Mouse (Mus musculus): ENCODE data around the gene Pwwp2b. TPM values are rescaled to one million over a fixed set of nuclear protein-coding genes. Genes with fewer than 3 reads are reported as not detected.

Pwwp2b gene
- total and polyA plus RNA-seq, 3 experiments = 1.9 to 4.3 TPM; not detected in 1

DNA sequence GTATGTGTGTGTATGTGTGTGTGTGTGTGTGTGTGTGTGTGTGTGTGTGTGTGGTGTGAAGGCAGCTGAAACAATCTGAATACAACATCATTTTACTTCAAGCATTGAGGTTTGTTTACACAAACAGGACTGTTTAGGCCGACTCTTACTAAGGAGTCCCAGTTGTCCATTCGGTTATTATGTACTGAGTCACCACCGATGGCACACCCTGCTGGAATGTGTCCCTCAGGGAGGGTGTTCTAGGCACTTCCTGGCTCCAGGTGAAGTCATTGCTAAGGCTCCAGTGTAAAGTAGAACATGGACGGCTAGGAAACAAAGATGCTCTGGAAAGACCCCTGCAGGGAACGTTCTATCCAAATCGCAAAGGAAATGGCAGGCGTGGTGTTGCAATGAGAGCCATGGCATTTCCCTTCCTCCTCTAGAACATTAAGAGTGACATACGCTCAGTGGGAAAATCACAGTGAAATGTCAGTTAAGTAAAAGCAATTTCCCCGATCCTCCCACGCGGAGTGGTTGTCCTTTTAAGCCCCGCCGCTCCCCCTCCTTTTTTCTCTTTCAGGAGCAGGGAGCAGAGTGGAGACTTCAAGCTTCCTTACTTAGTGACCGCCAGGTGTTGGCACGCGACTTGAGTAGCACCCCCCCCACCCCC lies 37.1 kb downstream of the Pwwp2b start:
- Histone ChIP-seq H3K36me3 (ENCODE audit: control insufficient read depth in 1 of 2, insufficient read depth in 2 of 2, low read length in 2 of 2) (no peaks in the 10 kb centered on the region), H3K27ac (ENCODE audit: control insufficient read depth, low read depth, low read length) (no peak overlapping the region), H3K4me3 (ENCODE audit: control insufficient read depth in 1 of 2, insufficient read depth in 1 of 2, low read depth in 2 of 2, low read length in 2 of 2) (no peak overlapping the region), H3K9me3 (replicated peaks; ENCODE audit: insufficient read depth, low read length) (no peaks in the 10 kb centered on the region), H3K4me1 (ENCODE audit: control insufficient read depth in 1 of 2, insufficient read depth in 2 of 2, low read length in 2 of 2) (peaks cover 0 to 4% of the 10 kb centered on the region in 2 experiments; a peak in 2 of 4 replicates), H3K79me2 (ENCODE audit: control insufficient read depth, insufficient read depth, low read length, poor library complexity) (no peaks in the 10 kb centered on the region), H3K27me3 (ENCODE audit: control insufficient read depth in 1 of 2, insufficient read depth in 2 of 2, low read length in 2 of 2) (peaks cover 0 to 7% of the 10 kb centered on the region in 2 experiments; a peak in 3 of 4 replicates), H3K9ac (ENCODE audit: control insufficient read depth, low read depth, low read length, poor library complexity, severe bottlenecking) (no peak overlapping the region)
- no peak for DNase-seq (ENCODE audit: low read depth, low spot score)
- TF ChIP-seq SIN3A (IDR thresholded peaks at IDR 0.05; ENCODE audit: low read length) = no peak
- no peak for TF ChIP-seq POLR2AphosphoS5 (IDR thresholded peaks at IDR 0.05; ENCODE audit: borderline replicate concordance, low read depth, low read length)
- no peak for TF ChIP-seq JUND (IDR thresholded peaks at IDR 0.05; ENCODE audit: low read depth, low read length)
- no peak for TF ChIP-seq USF2 (IDR thresholded peaks at IDR 0.05; ENCODE audit: borderline replicate concordance in 1 of 2, insufficient read depth in 1 of 2, low read depth in 1 of 2, low read length in 2 of 2)
- no peak for TF ChIP-seq TBP (IDR thresholded peaks at IDR 0.05; ENCODE audit: low read depth, low read length)
- no peak for TF ChIP-seq GABPA (IDR thresholded peaks at IDR 0.05; ENCODE audit: low read depth, low read length)
- no peak for TF ChIP-seq CHD2 (IDR thresholded peaks at IDR 0.05; ENCODE audit: low read length)

DNA sequence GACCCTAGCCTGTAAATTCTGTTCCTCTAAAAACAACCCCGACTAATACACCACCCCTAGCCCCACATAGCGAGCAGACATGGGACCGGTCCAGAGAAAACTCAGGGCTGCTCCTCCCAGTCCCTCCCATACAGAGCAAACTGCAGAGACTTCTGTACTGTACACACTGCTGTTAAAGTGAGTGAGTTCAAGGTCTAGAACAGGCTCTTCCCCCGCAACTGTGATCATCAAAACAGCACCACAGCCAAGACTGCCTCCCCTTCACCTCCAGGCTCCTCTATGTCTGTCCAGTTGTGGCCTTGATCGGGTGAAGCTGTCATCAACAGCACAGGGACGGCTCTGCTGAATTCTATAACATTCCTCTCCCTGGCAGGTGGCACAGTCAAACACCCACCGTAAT lies 40.3 kb downstream of the Pwwp2b start:
- Histone ChIP-seq H3K79me2 (ENCODE audit: control insufficient read depth, insufficient read depth, low read length, poor library complexity) (no peaks in the 10 kb centered on the region), H3K9me3 (replicated peaks; ENCODE audit: insufficient read depth, low read length) (no peaks in the 10 kb centered on the region), H3K4me3 (ENCODE audit: control insufficient read depth in 1 of 2, insufficient read depth in 1 of 2, low read depth in 2 of 2, low read length in 2 of 2) (no peak overlapping the region), H3K27ac (ENCODE audit: control insufficient read depth, low read depth, low read length) (no peak overlapping the region), H3K9ac (ENCODE audit: control insufficient read depth, low read depth, low read length, poor library complexity, severe bottlenecking) (no peak overlapping the region), H3K4me1 (ENCODE audit: control insufficient read depth in 1 of 2, insufficient read depth in 2 of 2, low read length in 2 of 2) (no peaks in the 10 kb centered on the region), H3K27me3 (ENCODE audit: control insufficient read depth in 1 of 2, insufficient read depth in 2 of 2, low read length in 2 of 2) (peaks cover 0 to 7% of the 10 kb centered on the region in 2 experiments; a peak in 3 of 4 replicates), H3K36me3 (ENCODE audit: control insufficient read depth in 1 of 2, insufficient read depth in 2 of 2, low read length in 2 of 2) (no peaks in the 10 kb centered on the region)
- TF ChIP-seq MAX (IDR thresholded peaks at IDR 0.05; ENCODE audit: low read length) = no peak
- no peak for TF ChIP-seq MAZ (IDR thresholded peaks at IDR 0.05; ENCODE audit: low read depth, low read length)
- TF ChIP-seq E2F4 (IDR thresholded peaks at IDR 0.05; ENCODE audit: borderline replicate concordance, low read depth, low read length) = no peak
- TF ChIP-seq JUND (IDR thresholded peaks at IDR 0.05; ENCODE audit: low read depth, low read length) = no peak
- TF ChIP-seq POLR2A (IDR thresholded peaks at IDR 0.05; ENCODE audit: control insufficient read depth in 1 of 2, insufficient read depth in 1 of 2, low read depth in 1 of 2, low read length in 2 of 2, poor library complexity in 1 of 2) = no peak
- TF ChIP-seq CTCF (IDR thresholded peaks at IDR 0.05 in 2 of 3, conservative IDR thresholded peaks at IDR 0.05 in 1 of 3; ENCODE audit: control insufficient read depth in 1 of 3, insufficient read depth in 1 of 3, low read depth in 2 of 3, low read length in 3 of 3, poor library complexity in 1 of 3, severe bottlenecking in 1 of 3) = no peak
- DNase-seq (ENCODE audit: low read depth, low spot score) = no peak

DNA sequence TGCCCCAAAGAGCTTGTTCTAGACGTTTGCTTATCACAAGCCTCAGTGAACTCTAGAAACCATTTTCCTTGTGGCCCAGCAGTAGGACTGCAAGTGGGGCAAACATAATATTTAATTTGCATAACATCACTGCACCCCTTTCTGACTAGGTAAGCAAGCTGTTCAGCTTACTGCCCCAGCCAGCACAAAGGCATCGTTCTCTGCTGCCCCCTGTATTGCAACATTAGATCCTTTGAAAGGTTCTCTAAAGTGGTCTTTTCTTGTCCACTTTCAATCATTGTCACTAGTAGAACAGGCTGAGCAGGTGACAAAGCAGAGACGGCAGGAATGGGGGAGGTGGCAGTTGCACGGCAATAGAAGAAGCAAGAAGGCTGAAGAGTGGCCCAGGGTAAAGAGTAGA lies 45.1 kb downstream of the Pwwp2b start:
- DNase-seq (ENCODE audit: low read depth, low spot score) = no peak
- no peaks in the 10 kb centered on the region for H3K79me2 ChIP-seq (ENCODE audit: control insufficient read depth, insufficient read depth, low read length, poor library complexity)
- peaks cover 2 to 18% of the 10 kb centered on the region in 2 experiments; a peak in 3 of 4 replicates for H3K4me1 ChIP-seq (ENCODE audit: control insufficient read depth in 1 of 2, insufficient read depth in 2 of 2, low read length in 2 of 2)
- no peaks in the 10 kb centered on the region for H3K9me3 ChIP-seq (replicated peaks; ENCODE audit: insufficient read depth, low read length)
- no peak overlapping the region for H3K9ac ChIP-seq (ENCODE audit: control insufficient read depth, low read depth, low read length, poor library complexity, severe bottlenecking)
- H3K27ac ChIP-seq (ENCODE audit: control insufficient read depth, low read depth, low read length) = no peak overlapping the region
- no peak overlapping the region for H3K4me3 ChIP-seq (ENCODE audit: control insufficient read depth in 1 of 2, insufficient read depth in 1 of 2, low read depth in 2 of 2, low read length in 2 of 2)
- H3K36me3 ChIP-seq (ENCODE audit: control insufficient read depth in 1 of 2, insufficient read depth in 2 of 2, low read length in 2 of 2) = peaks cover 0 to 11% of the 10 kb centered on the region in 2 experiments; a peak in 2 of 4 replicates
- H3K27me3 ChIP-seq (ENCODE audit: control insufficient read depth in 1 of 2, insufficient read depth in 2 of 2, low read length in 2 of 2) = peaks cover 0 to 4% of the 10 kb centered on the region in 2 experiments; a peak in 3 of 4 replicates
- TF ChIP-seq USF1 (IDR thresholded peaks at IDR 0.05; ENCODE audit: low read depth, low read length) (no peak), NRF1 (IDR thresholded peaks at IDR 0.05; ENCODE audit: insufficient read depth, low read depth, low read length, poor library complexity, severe bottlenecking) (no peak), POLR2AphosphoS5 (IDR thresholded peaks at IDR 0.05; ENCODE audit: borderline replicate concordance, low read depth, low read length) (no peak), TAL1 (IDR thresholded peaks at IDR 0.05; ENCODE audit: low read length) (no peak), ZMIZ1 (IDR thresholded peaks at IDR 0.05; ENCODE audit: low read depth, low read length) (no peak), UBTF (IDR thresholded peaks at IDR 0.05; ENCODE audit: borderline replicate concordance, insufficient read depth, low read depth, low read length) (no peak), JUND (IDR thresholded peaks at IDR 0.05; ENCODE audit: low read depth, low read length) (no peak), MYC (IDR thresholded peaks at IDR 0.05; ENCODE audit: low read depth, low read length) (no peak), NELFE (IDR thresholded peaks at IDR 0.05; ENCODE audit: low read depth, low read length) (no peak), MYB (IDR thresholded peaks at IDR 0.05; ENCODE audit: low read depth, low read length) (no peak), HCFC1 (IDR thresholded peaks at IDR 0.05; ENCODE audit: low read depth, low read length) (no peak), BHLHE40 (IDR thresholded peaks at IDR 0.05; ENCODE audit: borderline replicate concordance, low read depth, low read length) (no peak), MAFK (IDR thresholded peaks at IDR 0.05; ENCODE audit: borderline replicate concordance, low read depth, low read length) (no peak), TCF12 (IDR thresholded peaks at IDR 0.05; ENCODE audit: low read depth, low read length) (no peak), SIN3A (IDR thresholded peaks at IDR 0.05; ENCODE audit: low read length) (no peak), GABPA (IDR thresholded peaks at IDR 0.05; ENCODE audit: low read depth, low read length) (no peak)

Measured in MEL (cell line).